Mouse (Mus musculus): ENCODE data around the gene Baz1b. TPM values are rescaled to one million over a fixed set of nuclear protein-coding genes. Genes with fewer than 3 reads are reported as not detected.

The Baz1b gene
- polyA plus RNA-seq, 1 experiment from 2014 or later: 52.8 TPM

DNA sequence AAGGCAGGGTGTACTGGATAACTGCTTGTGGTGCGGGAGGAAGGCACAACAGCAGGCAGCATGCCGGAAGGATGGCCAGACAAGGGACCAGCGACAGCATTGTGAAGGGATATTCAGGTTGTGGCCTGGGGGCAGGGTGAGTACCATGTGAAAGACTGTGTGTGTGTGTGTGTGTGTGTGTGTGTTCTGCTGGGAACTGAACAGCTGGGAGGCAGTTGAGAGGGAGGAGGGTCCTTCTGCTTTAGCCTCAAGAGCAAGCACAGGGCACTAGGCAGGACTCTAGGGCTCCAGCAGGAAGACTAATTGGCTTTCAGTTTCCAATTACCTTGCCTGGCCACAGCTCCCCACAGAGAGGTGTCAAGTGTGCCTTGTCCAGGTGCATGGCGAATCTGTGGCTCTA lies 104.1 kb downstream of the Baz1b start:
- H3K79me2 ChIP-seq (ENCODE audit: inconsistent target): no peaks in the 10 kb centered on the region
- H3K4me3 ChIP-seq (ENCODE audit: inconsistent target): no peak overlapping the region
- no peaks in the 10 kb centered on the region for H3K36me3 ChIP-seq (ENCODE audit: inconsistent target)
- no peak overlapping the region for H3K27ac ChIP-seq
- WGBS (ENCODE audit: missing documents): 87% methylated on average over 4 of the region's 4 CpGs

DNA sequence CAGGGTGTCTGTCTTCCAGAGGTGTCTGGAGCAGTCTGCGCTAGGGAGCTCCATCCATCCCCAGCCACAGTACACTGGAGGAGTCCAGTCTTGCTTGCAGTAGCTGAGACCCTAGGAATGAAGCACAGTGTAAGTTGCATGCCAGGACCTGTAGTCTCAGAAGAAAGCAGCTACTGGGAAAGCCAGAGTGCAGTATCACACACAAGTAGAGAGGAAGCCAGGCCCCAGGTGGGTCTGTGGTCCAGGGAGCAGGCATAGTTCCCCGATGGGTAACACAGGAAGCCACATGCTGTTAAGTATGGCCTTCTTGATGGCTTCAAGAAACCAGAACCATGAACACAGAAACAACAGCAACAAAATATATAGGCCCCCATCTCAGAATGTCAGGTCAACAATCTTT lies 104.9 kb downstream of the Baz1b start:
- no peak overlapping the region for H3K4me3 ChIP-seq (ENCODE audit: inconsistent target)
- H3K79me2 ChIP-seq (ENCODE audit: inconsistent target): no peaks in the 10 kb centered on the region
- no peaks in the 10 kb centered on the region for H3K36me3 ChIP-seq (ENCODE audit: inconsistent target)
- no peak overlapping the region for H3K27ac ChIP-seq
- WGBS (ENCODE audit: missing documents): 55% methylated on average over 2 of the region's 2 CpGs

Other genes starting within 250 kb of the Baz1b start
- not detected in 3 replicates for gene Cldn4, start 240.3 kb upstream of the Baz1b start, polyA plus RNA-seq (2018)
- not detected in 3 replicates for gene Cldn3, start 201.1 kb upstream of the Baz1b start, polyA plus RNA-seq (2018)
- 9.5 to 22.6 TPM (median 12.8 TPM) in 3 replicates for gene Abhd11, start 178.1 kb upstream of the Baz1b start, polyA plus RNA-seq (2018)
- gene Stx1a, start 163.8 kb upstream of the Baz1b start, polyA plus RNA-seq (2018): 0.26 to 0.45 TPM (median 0.36 TPM) in 3 replicates
- gene Dnajc30, start 123.1 kb upstream of the Baz1b start, polyA plus RNA-seq (2018): 15.8 to 18.7 TPM (median 18.1 TPM) in 3 replicates
- gene Bud23, start 122.3 kb upstream of the Baz1b start, polyA plus RNA-seq (2018): 26.6 to 49.6 TPM (median 28.5 TPM) in 3 replicates
- gene Vps37d, start 109.0 kb upstream of the Baz1b start, polyA plus RNA-seq (2018): 0.22 TPM in 1 of 3 replicates, not detected in the others
- gene Mlxipl, start 97.4 kb upstream of the Baz1b start, polyA plus RNA-seq (2018): not detected in 3 replicates
- 2.9 to 5.8 TPM (median 3.4 TPM) in 3 replicates for gene Tbl2, start 37.6 kb upstream of the Baz1b start, polyA plus RNA-seq (2018)
- gene Bcl7b, start 19.0 kb upstream of the Baz1b start, polyA plus RNA-seq (2018): 42.0 to 57.3 TPM (median 42.9 TPM) in 3 replicates
- not detected in 3 replicates for gene Fzd9, start 64.0 kb downstream of the Baz1b start, polyA plus RNA-seq (2018)
- not detected in 3 replicates for gene Fkbp6, start 162.8 kb downstream of the Baz1b start, polyA plus RNA-seq (2018)
- gene Trim50, start 166.0 kb downstream of the Baz1b start, polyA plus RNA-seq (2018): not detected in 3 replicates
- gene Nsun5, start 182.7 kb downstream of the Baz1b start, polyA plus RNA-seq (2018): 2.8 to 7.5 TPM (median 3.8 TPM) in 3 replicates
- gene Pom121, start 207.3 kb downstream of the Baz1b start, polyA plus RNA-seq (2018): 11.3 to 18.4 TPM (median 16.7 TPM) in 3 replicates